Mouse (Mus musculus) embryonic facial prominence, embryonic 10.5 days (tissue): ENCODE data around the gene Gm45717. TPM values are rescaled to one million over a fixed set of nuclear protein-coding genes. Genes with fewer than 3 reads are reported as not detected.

Experiments used
- DNase-seq: peaks from one replicate; pipeline ENCODE4 v3.0.0-alpha.2; 2017; ENCODE audit warnings: low spot score
- H3K27ac ChIP-seq: fragments of 300-500 bp; sonication (generic); replicated peaks from 2 replicates; pipeline ENCODE4 v1.5.1; 2016; ENCODE audit warnings: mild to moderate bottlenecking
- H3K27me3 ChIP-seq: fragments of 300-500 bp; sonication (generic); replicated peaks from 2 replicates; pipeline ENCODE4 v1.6.1; 2016; ENCODE audit warnings: low read depth, mild to moderate bottlenecking; ENCODE audit not compliant: poor library complexity, severe bottlenecking
- H3K36me3 ChIP-seq: fragments of 300-500 bp; sonication (generic); replicated peaks from 2 replicates; pipeline ENCODE4 v1.6.1; 2016; ENCODE audit warnings: mild to moderate bottlenecking, moderate library complexity
- H3K4me1 ChIP-seq: fragments of 300-500 bp; sonication (generic); 2 replicates; pipeline ENCODE4 v1.6.1; 2016
- H3K4me3 ChIP-seq: fragments of 300-500 bp; sonication (generic); 2 replicates; pipeline ENCODE4 v1.5.1; 2016; ENCODE audit warnings: mild to moderate bottlenecking, moderate library complexity
- H3K9me3 ChIP-seq: fragments of 300-500 bp; sonication (generic); 2 replicates; pipeline ENCODE4 v1.6.1; 2016; ENCODE audit warnings: mild to moderate bottlenecking
- WGBS: fragments of 180-500 bp; shearing (Covaris S2); methylation state at CpG from one replicate; pipeline ENCODE4 v1.1.7; 2016; 5-methylcytosine and 5-hydroxymethylcytosine counted together
- polyA plus RNA-seq: library from polyadenylated mRNA; unstranded; fragments of >200 nt; fragmentation: Nextera tagmentation; extraction: Ambion mirVana; gene quantifications from 2 replicates; pipeline ENCODE4 v1.2.1, GENCODE M21; 2016

Gene Gm45717
- polyA plus RNA-seq: 0.52 TPM in 1 of 2 replicates, not detected in the other

- H3K4me1 ChIP-seq: peaks cover 71% of the 10 kb centered on the region
- peaks cover 16% of the 10 kb centered on the region for H3K36me3 ChIP-seq
- no peaks in the 10 kb centered on the region for H3K9me3 ChIP-seq
- peak; percentile 71 for DNase-seq
- H3K27ac ChIP-seq: peak within 1 kb of the TSS; percentile 86
- H3K4me3 ChIP-seq: peak within 1 kb of the TSS; percentile 71
- peaks cover 6% of the 10 kb centered on the region; the same call in 1 of the 2 replicates for H3K27me3 ChIP-seq
- 10% methylated on average over 11 of the region's 11 CpGs for WGBS
These were observed at the start of gene Gm45717, which contains the start of gene Ifitm2 for GRCm38 (mm10) chr7:140955758-140956555. Gm45717 (minus strand) TSS chr7:140955937. Ifitm2 (minus strand) TSS chr7:140955987.

DNA sequence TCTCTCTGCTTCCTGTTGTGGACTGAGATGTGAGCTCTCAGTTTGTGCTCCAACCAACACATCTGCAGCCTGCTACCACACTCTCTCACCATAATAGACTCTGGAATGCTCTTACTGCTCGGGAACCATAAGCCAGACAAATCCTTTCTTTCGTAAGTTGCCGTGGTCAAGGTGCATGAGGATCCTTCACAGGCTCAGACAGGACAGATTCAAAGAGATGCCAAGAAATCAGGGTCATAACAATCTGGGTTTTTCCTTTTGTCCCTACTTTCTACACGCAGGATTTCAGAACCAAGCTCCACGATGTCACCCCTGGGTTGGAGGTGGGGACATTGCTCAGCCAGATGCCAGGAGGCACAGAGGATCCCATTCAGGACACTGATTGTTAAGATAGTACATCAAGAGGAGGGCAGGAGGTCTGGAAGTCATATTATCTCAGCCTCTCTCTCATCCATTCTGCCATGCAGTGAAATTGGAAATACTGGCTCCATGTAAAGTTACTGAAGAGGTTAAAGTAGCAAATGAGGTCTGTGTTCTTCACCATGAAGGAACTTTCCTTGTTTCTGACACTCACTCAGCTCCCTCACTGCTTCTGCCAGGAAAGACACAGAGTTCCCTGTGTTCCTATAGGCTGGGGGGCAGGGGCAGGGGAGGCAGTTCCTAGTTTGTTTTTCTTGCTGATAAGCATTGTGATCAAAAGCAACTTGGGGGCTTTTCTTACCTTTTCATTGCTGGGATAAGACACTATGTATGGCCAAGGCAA is 47.7 kb upstream of the Gm45717 start:
- no peak for DNase-seq
- Histone ChIP-seq H3K27me3 (no peaks in the 10 kb centered on the region; the same call in 1 of the 2 replicates), H3K36me3 (no peaks in the 10 kb centered on the region), H3K9me3 (no peaks in the 10 kb centered on the region), H3K4me1 (peaks cover 3% of the 10 kb centered on the region), H3K27ac (no peak overlapping the region), H3K4me3 (no peak overlapping the region)
- 83% methylated on average over 5 of the region's 5 CpGs for WGBS

GRCm38 (mm10) chr7:141000881-141001708 is 45.4 kb upstream of the Gm45717 start:
- no peak overlapping the region for H3K27ac ChIP-seq
- H3K9me3 ChIP-seq: no peaks in the 10 kb centered on the region
- no peaks in the 10 kb centered on the region for H3K4me1 ChIP-seq
- no peak overlapping the region for H3K4me3 ChIP-seq
- H3K36me3 ChIP-seq: no peaks in the 10 kb centered on the region
- WGBS: 79% methylated on average over 15 of the region's 15 CpGs
- no peaks in the 10 kb centered on the region for H3K27me3 ChIP-seq
- DNase-seq: no peak

- Histone ChIP-seq H3K4me1 (no peaks in the 10 kb centered on the region), H3K36me3 (no peaks in the 10 kb centered on the region), H3K9me3 (no peaks in the 10 kb centered on the region), H3K27me3 (no peaks in the 10 kb centered on the region), H3K27ac (no peak overlapping the region), H3K4me3 (no peak overlapping the region)
- DNase-seq: no peak
- WGBS: 91% methylated on average over 11 of the region's 11 CpGs
These were observed 43.3 kb upstream of the Gm45717 start for GRCm38 (mm10) chr7:140998853-140999700.

DNA sequence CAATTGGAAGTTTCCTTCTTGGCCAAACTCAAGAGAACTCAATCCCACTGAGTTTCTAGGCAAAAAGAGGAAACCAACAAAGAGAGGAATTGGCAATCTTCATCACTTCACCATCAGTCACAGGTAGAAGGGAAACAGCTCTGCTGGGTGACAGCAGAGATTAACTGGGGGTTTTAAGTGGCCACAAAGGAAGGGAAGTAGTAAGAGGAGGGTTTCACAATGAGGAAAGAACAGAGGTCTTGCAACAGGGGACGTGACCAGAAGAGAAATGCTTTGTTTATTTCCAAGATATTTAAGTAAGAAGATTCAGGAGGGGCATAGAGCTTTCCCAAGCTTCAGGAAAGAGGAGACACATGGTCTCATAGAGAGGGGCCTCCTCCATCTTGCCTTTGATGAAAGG is 42.1 kb upstream of the Gm45717 start:
- H3K36me3 ChIP-seq: no peaks in the 10 kb centered on the region
- no peaks in the 10 kb centered on the region for H3K4me1 ChIP-seq
- DNase-seq: no peak
- H3K27me3 ChIP-seq: no peaks in the 10 kb centered on the region
- 70% methylated on average over 1 of the region's 1 CpGs for WGBS
- H3K4me3 ChIP-seq: no peak overlapping the region
- H3K27ac ChIP-seq: no peak overlapping the region
- no peaks in the 10 kb centered on the region for H3K9me3 ChIP-seq

- Histone ChIP-seq H3K4me1 (peaks cover 16% of the 10 kb centered on the region), H3K27ac (no peak overlapping the region), H3K27me3 (no peaks in the 10 kb centered on the region), H3K9me3 (no peaks in the 10 kb centered on the region), H3K4me3 (no peak overlapping the region), H3K36me3 (no peaks in the 10 kb centered on the region)
- 87% methylated on average over 14 of the region's 14 CpGs for WGBS
- no peak for DNase-seq
These were observed 35.5 kb upstream of the Gm45717 start for GRCm38 (mm10) chr7:140991117-140991689.

DNA sequence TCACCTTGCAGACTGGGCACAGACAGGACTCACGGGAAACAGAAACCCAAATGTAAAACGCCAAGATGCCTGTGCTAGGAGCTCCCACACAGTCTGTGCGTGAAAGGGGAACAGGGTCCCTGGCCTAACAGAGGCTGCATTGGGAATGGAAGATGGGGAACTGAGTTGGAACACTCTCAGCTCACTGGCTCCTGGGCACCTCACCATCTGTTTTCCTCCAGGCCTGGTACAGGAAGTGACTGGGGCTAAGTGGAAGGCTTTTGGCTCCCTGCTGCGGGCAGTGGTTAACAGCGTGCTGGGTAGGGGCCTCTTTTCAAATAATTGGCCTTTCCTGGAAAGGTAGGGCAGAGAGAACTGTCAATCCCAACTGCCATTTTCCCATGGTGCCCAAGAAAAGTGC is 34.9 kb upstream of the Gm45717 start:
- Histone ChIP-seq H3K36me3 (no peaks in the 10 kb centered on the region), H3K27me3 (no peaks in the 10 kb centered on the region), H3K4me1 (peaks cover 16% of the 10 kb centered on the region), H3K4me3 (no peak overlapping the region), H3K9me3 (no peaks in the 10 kb centered on the region), H3K27ac (no peak overlapping the region)
- DNase-seq: no peak
- WGBS: 70% methylated on average over 5 of the region's 5 CpGs

DNA sequence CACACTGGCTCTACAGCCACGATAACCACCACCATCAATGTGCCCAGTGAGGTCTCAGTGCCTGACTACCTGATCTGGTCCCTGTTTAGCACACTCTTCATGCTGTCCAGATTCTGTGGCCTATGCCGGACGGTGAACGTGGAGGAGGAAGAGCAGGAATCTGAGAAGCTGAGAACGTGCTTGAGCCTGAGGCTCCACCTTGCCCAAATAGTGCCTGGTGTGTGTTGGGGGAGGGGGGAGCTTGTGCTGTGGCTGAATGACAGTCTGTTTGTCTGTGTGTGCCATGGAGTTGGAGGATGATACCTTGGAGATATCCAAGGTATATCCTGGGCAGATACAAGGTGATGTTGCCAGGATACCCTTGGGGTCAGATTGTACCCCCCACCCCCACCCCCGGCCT is 34.4 kb upstream of the Gm45717 start:
- Histone ChIP-seq H3K4me1 (peaks cover 16% of the 10 kb centered on the region), H3K27ac (peak overlapping the region; percentile 15; the same call in 1 of the 2 replicates), H3K4me3 (no peak overlapping the region), H3K27me3 (no peaks in the 10 kb centered on the region), H3K9me3 (no peaks in the 10 kb centered on the region), H3K36me3 (no peaks in the 10 kb centered on the region)
- DNase-seq: no peak
- 57% methylated on average over 6 of the region's 6 CpGs for WGBS

GRCm38 (mm10) chr7:140989022-140989421 is 33.3 kb upstream of the Gm45717 start:
- Histone ChIP-seq H3K27ac (no peak overlapping the region), H3K4me1 (peaks cover 16% of the 10 kb centered on the region), H3K36me3 (no peaks in the 10 kb centered on the region), H3K4me3 (no peak overlapping the region), H3K27me3 (no peaks in the 10 kb centered on the region), H3K9me3 (no peaks in the 10 kb centered on the region)
- no peak for DNase-seq
- 80% methylated on average over 4 of the region's 4 CpGs for WGBS

GRCm38 (mm10) chr7:140987182-140988138 is 31.7 kb upstream of the Gm45717 start:
- H3K4me3 ChIP-seq: no peak overlapping the region
- H3K36me3 ChIP-seq: no peaks in the 10 kb centered on the region
- H3K4me1 ChIP-seq: peaks cover 16% of the 10 kb centered on the region
- no peaks in the 10 kb centered on the region for H3K27me3 ChIP-seq
- WGBS: 87% methylated on average over 17 of the region's 17 CpGs
- no peak for DNase-seq
- H3K27ac ChIP-seq: no peak overlapping the region
- H3K9me3 ChIP-seq: no peaks in the 10 kb centered on the region
